Mouse (Mus musculus) kidney, postnatal 0 days (tissue): ENCODE data around the gene Tpp1. TPM values are rescaled to one million over a fixed set of nuclear protein-coding genes. Genes with fewer than 3 reads are reported as not detected.

Experiments
- ATAC-seq: fragments of 200-750 bp; cut with Nextera tagmentation; replicated peaks from 2 replicates; pipeline ENCODE4 v1.8.0; 2017; ENCODE audit warnings: low read depth, moderate number of reproducible peaks, moderate TSS enrichment, moderate library complexity; ENCODE audit not compliant: low FRiP score
- DNase-seq: peaks from one replicate; pipeline ENCODE4 v3.0.0-alpha.2; 2016; ENCODE audit warnings: low spot score
- H3K27ac ChIP-seq: fragments of 300-500 bp; sonication (generic); 2 replicates; pipeline ENCODE4 v1.5.1; 2014; ENCODE audit warnings: mild to moderate bottlenecking
- H3K27me3 ChIP-seq: fragments of 300-500 bp; sonication (generic); 2 replicates; pipeline ENCODE4 v1.6.1; 2014; ENCODE audit warnings: low read length, mixed read lengths; ENCODE audit not compliant: insufficient read depth
- H3K36me3 ChIP-seq: fragments of 300-500 bp; sonication (generic); 2 replicates; pipeline ENCODE4 v1.6.1; 2014; ENCODE audit warnings: low read length, mixed read lengths; ENCODE audit not compliant: insufficient read depth
- H3K4me1 ChIP-seq: fragments of 300-500 bp; sonication (generic); replicated peaks from 2 replicates; pipeline ENCODE4 v1.6.1; 2014; ENCODE audit warnings: antibody characterized with exemption, low read length, mixed read lengths; ENCODE audit not compliant: insufficient read depth
- H3K4me2 ChIP-seq: fragments of 300-500 bp; sonication (generic); 2 replicates; pipeline ENCODE4 v1.6.1; 2014; ENCODE audit warnings: mild to moderate bottlenecking, low read length, moderate library complexity, mixed read lengths
- H3K4me3 ChIP-seq: fragments of 300-500 bp; sonication (generic); replicated peaks from 2 replicates; pipeline ENCODE4 v1.5.1; 2014; ENCODE audit warnings: low read depth, low read length
- H3K9ac ChIP-seq: fragments of 300-500 bp; sonication (generic); 2 replicates; pipeline ENCODE4 v1.6.1; 2014; ENCODE audit warnings: low read depth, low read length
- H3K9me3 ChIP-seq: fragments of 300-500 bp; sonication (generic); replicated peaks from 2 replicates; pipeline ENCODE4 v1.6.1; 2016; ENCODE audit warnings: low read length, inconsistent platforms, mixed read lengths
- CTCF ChIP-seq: IDR thresholded peaks from 2 replicates; pipeline ENCODE4 v1.5.1; 2016; ENCODE audit warnings: antibody characterized with exemption, low read depth, mild to moderate bottlenecking, moderate library complexity
- WGBS: fragments of 180-500 bp; shearing (Covaris S2); extraction: QIAGEN DNeasy Blood & Tissue Kit; methylation state at CpG from one replicate; pipeline ENCODE4 v1.1.7; 2014; 5-methylcytosine and 5-hydroxymethylcytosine counted together
- polyA plus RNA-seq: library from polyadenylated mRNA; unstranded; fragments of >200 nt; fragmentation: Nextera tagmentation; extraction: Ambion mirVana; gene quantifications from 2 replicates; pipeline ENCODE4 v1.2.1, GENCODE M21; 2015

Tpp1 gene
- polyA plus RNA-seq, 1 experiment from 2014 or later, result 114 TPM

DNA sequence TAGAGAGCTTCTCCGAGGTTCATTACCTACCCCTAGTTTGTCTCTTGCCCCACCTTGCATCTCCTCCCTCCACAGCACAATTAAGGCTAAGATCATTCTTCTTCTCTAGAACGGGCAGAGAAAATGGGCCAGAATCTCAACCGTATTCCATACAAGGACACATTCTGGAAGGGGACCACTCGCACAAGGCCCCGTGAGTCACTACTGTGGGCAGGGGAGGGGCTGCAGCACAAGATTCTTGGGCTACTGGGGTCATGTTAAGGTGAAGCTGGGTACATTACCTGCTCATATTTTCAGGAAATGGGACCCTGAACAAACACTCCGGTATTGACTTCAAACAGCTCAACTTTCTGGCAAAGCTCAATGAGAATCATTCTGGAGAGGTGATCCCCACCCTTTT is 11.2 kb downstream of the Tpp1 start:
- H3K27ac ChIP-seq, result no peak overlapping the region
- 84% methylated on average over 6 of the region's 6 CpGs for WGBS
- no peaks in the 10 kb centered on the region for H3K9me3 ChIP-seq
- H3K4me2 ChIP-seq, result no peak overlapping the region
- H3K4me3 ChIP-seq, result no peak overlapping the region
- H3K4me1 ChIP-seq, result peaks cover 13% of the 10 kb centered on the region
- ATAC-seq (no peak), DNase-seq (no peak)
- TF ChIP-seq CTCF, result no peak
- H3K36me3 ChIP-seq, result peaks cover 24% of the 10 kb centered on the region
- no peak overlapping the region for H3K9ac ChIP-seq
- H3K27me3 ChIP-seq, result no peaks in the 10 kb centered on the region

- H3K4me3 ChIP-seq, result no peak overlapping the region
- TF ChIP-seq CTCF, result no peak
- H3K9me3 ChIP-seq, result no peaks in the 10 kb centered on the region
- peaks cover 13% of the 10 kb centered on the region for H3K4me1 ChIP-seq
- H3K9ac ChIP-seq, result no peak overlapping the region
- no peaks in the 10 kb centered on the region for H3K27me3 ChIP-seq
- 86% methylated on average over 13 of the region's 13 CpGs for WGBS
- DNase-seq, result no peak
- H3K27ac ChIP-seq, result no peak overlapping the region
- ATAC-seq, result no peak
- no peak overlapping the region for H3K4me2 ChIP-seq
- H3K36me3 ChIP-seq, result peaks cover 24% of the 10 kb centered on the region
These were observed 11.8 kb downstream of the Tpp1 start for GRCm38 (mm10) chr7:105740089-105740795.

DNA sequence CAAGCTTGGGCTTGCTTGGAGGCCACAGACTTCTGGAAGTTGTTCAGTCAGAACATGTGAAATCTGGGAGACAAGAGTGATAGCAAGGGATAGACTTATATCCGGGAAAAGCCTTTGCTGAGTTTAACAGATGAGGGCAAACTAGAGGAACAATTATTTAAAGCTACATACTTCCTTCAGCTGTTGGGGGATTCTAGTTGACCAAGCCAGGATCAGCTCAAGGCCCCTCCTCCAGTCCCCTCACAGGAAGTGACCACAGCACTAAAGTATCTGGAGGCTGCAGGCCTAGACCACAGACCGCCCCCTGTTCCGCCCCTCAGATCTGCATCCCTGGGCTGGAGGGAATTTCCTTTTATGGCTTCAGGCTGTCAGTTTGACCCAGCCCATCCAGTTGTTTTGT is 13.1 kb downstream of the Tpp1 start:
- Histone ChIP-seq H3K4me3 (peak overlapping the region; percentile 88), H3K4me1 (peaks cover 13% of the 10 kb centered on the region), H3K9ac (peak overlapping the region; percentile 47; the same call in 1 of the 2 replicates), H3K9me3 (no peaks in the 10 kb centered on the region), H3K27me3 (no peaks in the 10 kb centered on the region), H3K4me2 (peak overlapping the region; percentile 76), H3K27ac (peak overlapping the region; percentile 91), H3K36me3 (peaks cover 30% of the 10 kb centered on the region)
- TF ChIP-seq CTCF, result 0 out of 2 replicates have a peak, but pooled peaks have one; percentile 20
- DNase-seq (peak; percentile 99), ATAC-seq (peak; percentile 60)
- WGBS, result 11% methylated on average over 3 of the region's 3 CpGs

- ATAC-seq (no peak), DNase-seq (no peak)
- H3K4me2 ChIP-seq, result peak overlapping the region; percentile 76
- TF ChIP-seq CTCF, result no peak
- no peaks in the 10 kb centered on the region for H3K27me3 ChIP-seq
- H3K36me3 ChIP-seq, result peaks cover 36% of the 10 kb centered on the region
- H3K27ac ChIP-seq, result peak overlapping the region; percentile 91
- H3K9ac ChIP-seq, result peak overlapping the region; percentile 90; the same call in 1 of the 2 replicates
- peak overlapping the region; percentile 88 for H3K4me3 ChIP-seq
- H3K4me1 ChIP-seq, result peaks cover 13% of the 10 kb centered on the region
- WGBS, result 70% methylated on average over 2 of the region's 2 CpGs
- no peaks in the 10 kb centered on the region for H3K9me3 ChIP-seq
These were observed 13.7 kb downstream of the Tpp1 start for GRCm38 (mm10) chr7:105738286-105738685.

GRCm38 (mm10) chr7:105737648-105738047 is 14.4 kb downstream of the Tpp1 start:
- peak; percentile 16 for DNase-seq
- no peak for ATAC-seq
- H3K27me3 ChIP-seq, result no peaks in the 10 kb centered on the region
- H3K27ac ChIP-seq, result peak overlapping the region; percentile 95
- peak overlapping the region; percentile 76 for H3K4me2 ChIP-seq
- peak overlapping the region; percentile 88 for H3K4me3 ChIP-seq
- TF ChIP-seq CTCF, result no peak
- peak overlapping the region; percentile 90 for H3K9ac ChIP-seq
- H3K36me3 ChIP-seq, result peaks cover 42% of the 10 kb centered on the region
- no peaks in the 10 kb centered on the region for H3K9me3 ChIP-seq
- peaks cover 13% of the 10 kb centered on the region for H3K4me1 ChIP-seq
- 19% methylated on average over 3 of the region's 3 CpGs for WGBS

DNA sequence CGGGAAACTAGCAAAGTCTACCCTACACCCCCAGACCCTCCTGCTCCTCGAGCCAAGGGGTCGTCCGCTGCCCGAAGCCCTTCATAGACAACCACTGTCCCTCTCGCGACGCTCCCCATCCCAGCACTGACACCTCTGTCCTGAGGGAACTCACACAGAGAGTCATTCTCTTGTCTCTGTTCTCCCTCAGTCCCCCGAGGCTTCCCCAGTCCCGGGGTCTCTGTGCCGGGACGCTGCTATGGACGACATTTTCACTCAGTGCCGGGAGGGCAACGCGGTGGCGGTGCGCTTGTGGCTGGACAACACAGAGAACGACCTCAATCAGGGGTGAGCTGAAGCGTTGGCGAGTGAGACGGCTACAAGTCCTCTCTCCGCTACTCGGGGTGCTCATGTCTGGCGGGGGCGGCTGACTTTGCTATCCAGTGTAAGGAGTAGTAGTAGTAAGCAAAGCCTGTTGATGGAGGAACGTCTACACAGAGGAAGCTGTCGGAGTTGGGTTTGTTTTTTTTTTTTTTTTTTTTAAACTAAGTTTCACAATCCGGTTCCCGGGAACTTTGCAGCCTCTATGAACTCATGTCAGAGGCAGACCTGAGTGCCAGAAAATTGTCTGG is 15.0 kb downstream of the Tpp1 start, which contains the start of gene Rrp8:
TSS of gene Rrp8 (minus strand) at position 475 of the 611 bp plus-strand sequence.
- Histone ChIP-seq H3K9me3 (no peaks in the 10 kb centered on the region), H3K4me2 (peak within 1 kb of the TSS; percentile 76), H3K27ac (peak within 1 kb of the TSS; percentile 95), H3K4me1 (peaks cover 13% of the 10 kb centered on the region), H3K36me3 (peaks cover 44% of the 10 kb centered on the region), H3K4me3 (peak within 1 kb of the TSS; percentile 88), H3K9ac (peak within 1 kb of the TSS; percentile 90), H3K27me3 (no peaks in the 10 kb centered on the region)
- peak; percentile 49 for DNase-seq
- ATAC-seq, result peak; percentile 3; the same call in 1 of the 2 replicates
- WGBS, result 0% methylated on average over 29 of the region's 30 CpGs
- no peak for TF ChIP-seq CTCF
